Mouse (Mus musculus) lung, postnatal 0 days (tissue): ENCODE results near the gene Slc4a1.

Experiments used
- CTCF ChIP-seq: IDR thresholded peaks from 2 replicates; pipeline ENCODE4 v1.5.1; 2016; ENCODE audit warnings: antibody characterized with exemption, mild to moderate bottlenecking
- EP300 ChIP-seq: IDR thresholded peaks from 2 replicates; pipeline ENCODE4 v1.6.1; 2016; ENCODE audit warnings: antibody characterized with exemption, mild to moderate bottlenecking, control low read depth

DNA sequence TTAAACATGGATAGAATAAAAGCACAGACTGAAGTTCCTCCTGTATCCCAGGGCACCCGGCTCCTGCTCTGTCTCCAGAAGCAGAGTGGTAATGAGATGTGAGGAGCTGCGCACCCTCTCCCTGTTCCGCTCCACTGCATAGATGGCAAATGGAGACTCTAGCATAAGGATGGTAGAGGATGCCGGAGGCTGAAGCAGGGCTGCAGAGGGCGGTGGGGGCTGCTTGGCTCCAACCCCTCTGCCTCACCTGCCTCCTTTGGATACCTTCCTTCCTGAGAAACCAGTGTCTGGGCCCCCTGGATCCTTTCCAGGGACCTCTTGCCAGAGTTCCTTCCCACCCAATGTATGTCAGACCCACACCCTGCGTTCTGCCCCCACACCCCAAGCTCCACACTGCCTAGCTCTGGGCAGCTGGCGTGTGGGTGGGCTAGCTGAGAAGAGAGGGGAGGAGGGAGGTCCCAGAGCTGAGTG lies 30.7 kb upstream of the Slc4a1 start:
- TF ChIP-seq EP300 (no peak), CTCF (no peak)
